Mouse (Mus musculus): Measurements from ENCODE around the gene Adcy4.

- TF ChIP-seq CTCF (IDR thresholded peaks at IDR 0.05; ENCODE audit: borderline replicate concordance, control insufficient read depth, extremely low read depth, insufficient read depth, low read length, poor library complexity) (no peak), POLR2A (IDR thresholded peaks at IDR 0.05; ENCODE audit: control insufficient read depth, extremely low read depth, insufficient read depth, low read length, poor library complexity) (no peak)
Measured at GRCm38 (mm10) chr14:55820576-55820975, 36.7 kb upstream of the Adcy4 start.

Measured in thymus, adult 2 months (tissue).